Mouse (Mus musculus) heart, embryonic 16.5 days (tissue): Measurements from ENCODE around the gene Fam214a. TPM values are rescaled to one million over a fixed set of nuclear protein-coding genes. Genes with fewer than 3 reads are reported as not detected.

Source experiments
- polyA plus RNA-seq: library from polyadenylated mRNA; unstranded; fragments of >200 nt; fragmentation: Nextera tagmentation; extraction: Ambion mirVana; gene quantifications from 2 replicates; pipeline ENCODE4 v1.2.1, GENCODE M21; 2015

Fam214a gene
- polyA plus RNA-seq, 1 experiment from 2014 or later, result 11.4 TPM

Other genes with a start within 250 kb of the Fam214a start
- not detected in 2 replicates for gene Onecut1, start 91.0 kb upstream of the Fam214a start, polyA plus RNA-seq
- gene Arpp19, start 84.7 kb downstream of the Fam214a start, polyA plus RNA-seq, result 187 and 195 TPM in 2 replicates
- gene Myo5a, start 118.1 kb downstream of the Fam214a start, polyA plus RNA-seq, result 6.8 and 6.9 TPM in 2 replicates